Mouse (Mus musculus): ENCODE measurements around the gene Dld. TPM values are rescaled to one million over a fixed set of nuclear protein-coding genes. Genes with fewer than 3 reads are reported as not detected.

Gene Dld
- total and polyA plus RNA-seq, 2 experiments from 2014 or later = 57.5 to 114 TPM

GRCm38 (mm10) chr12:31369118-31369517 lies 17.9 kb upstream of the Dld start:
- H3K36me3 ChIP-seq (ENCODE audit: insufficient read depth) = no peaks in the 10 kb centered on the region
- ATAC-seq = no peak
- no peaks in the 10 kb centered on the region for H3K4me1 ChIP-seq (ENCODE audit: insufficient read depth)
- H3K9me3 ChIP-seq (ENCODE audit: low read length) = no peaks in the 10 kb centered on the region
- no peak overlapping the region for H3K27ac ChIP-seq (ENCODE audit: low read depth, low read length)
- no peak overlapping the region for H3K9ac ChIP-seq
- no peak for DNase-seq
- no peak for TF ChIP-seq CTCF (IDR thresholded peaks at IDR 0.05; ENCODE audit: low read depth)
- H3K27me3 ChIP-seq (ENCODE audit: insufficient read depth, low read length) = no peaks in the 10 kb centered on the region
- H3K4me2 ChIP-seq (ENCODE audit: low read depth) = no peak overlapping the region
- WGBS = 94% methylated on average over 1 of the region's 1 CpGs
- H3K4me3 ChIP-seq (ENCODE audit: low read depth, low read length) = no peak overlapping the region

- H3K4me1 ChIP-seq (ENCODE audit: insufficient read depth) = no peaks in the 10 kb centered on the region
These were observed 16.5 kb upstream of the Dld start for GRCm38 (mm10) chr12:31367721-31368120.

GRCm38 (mm10) chr12:31366428-31366827 lies 15.2 kb upstream of the Dld start:
- 40% methylated on average over 3 of the region's 3 CpGs for WGBS
- H3K4me1 ChIP-seq (ENCODE audit: insufficient read depth) = no peaks in the 10 kb centered on the region
- H3K9ac ChIP-seq = no peak overlapping the region
- ATAC-seq = no peak
- no peak for DNase-seq
- H3K36me3 ChIP-seq (ENCODE audit: insufficient read depth) = no peaks in the 10 kb centered on the region
- no peak overlapping the region for H3K4me2 ChIP-seq (ENCODE audit: low read depth)
- no peaks in the 10 kb centered on the region for H3K9me3 ChIP-seq (ENCODE audit: low read length)
- H3K27me3 ChIP-seq (ENCODE audit: insufficient read depth, low read length) = no peaks in the 10 kb centered on the region
- no peak for TF ChIP-seq CTCF (IDR thresholded peaks at IDR 0.05; ENCODE audit: low read depth)
- H3K27ac ChIP-seq (ENCODE audit: low read depth, low read length) = no peak overlapping the region
- no peak overlapping the region for H3K4me3 ChIP-seq (ENCODE audit: low read depth, low read length)

More at GRCm38 (mm10) chr12:31367721-31368120, 16.5 kb upstream of the Dld start:
- WGBS = 79% methylated on average over 5 of the region's 5 CpGs
- no peaks in the 10 kb centered on the region for H3K27me3 ChIP-seq (ENCODE audit: insufficient read depth, low read length)
- no peak overlapping the region for H3K4me3 ChIP-seq (ENCODE audit: low read depth, low read length)
- no peaks in the 10 kb centered on the region for H3K36me3 ChIP-seq (ENCODE audit: insufficient read depth)
- H3K4me2 ChIP-seq (ENCODE audit: low read depth) = no peak overlapping the region
- no peak overlapping the region for H3K9ac ChIP-seq
- H3K27ac ChIP-seq (ENCODE audit: low read depth, low read length) = no peak overlapping the region
- ATAC-seq (no peak), DNase-seq (no peak)
- no peak for TF ChIP-seq CTCF (IDR thresholded peaks at IDR 0.05; ENCODE audit: low read depth)
- H3K9me3 ChIP-seq (ENCODE audit: low read length) = no peaks in the 10 kb centered on the region

- no peak for ATAC-seq
- no peak overlapping the region; the same call in 1 of the 2 replicates for H3K27ac ChIP-seq (ENCODE audit: low read depth, low read length)
These were observed 886 bp downstream of the Dld start for GRCm38 (mm10) chr12:31350191-31350943.

GRCm38 (mm10) chr12:31333261-31333660 lies 18.0 kb downstream of the Dld start:
- H3K9me3 ChIP-seq (ENCODE audit: low read length) = no peaks in the 10 kb centered on the region
- DNase-seq = no peak
- H3K36me3 ChIP-seq (ENCODE audit: insufficient read depth) = peaks cover 53% of the 10 kb centered on the region
- no peak for ATAC-seq
- no peaks in the 10 kb centered on the region for H3K4me1 ChIP-seq (ENCODE audit: insufficient read depth)
- H3K27ac ChIP-seq (ENCODE audit: low read depth, low read length) = no peak overlapping the region
- H3K4me2 ChIP-seq (ENCODE audit: low read depth) = no peak overlapping the region
- no peak for TF ChIP-seq CTCF (IDR thresholded peaks at IDR 0.05; ENCODE audit: low read depth)
- no peak overlapping the region for H3K9ac ChIP-seq
- WGBS = 94% methylated on average over 1 of the region's 1 CpGs
- H3K27me3 ChIP-seq (ENCODE audit: insufficient read depth, low read length) = no peaks in the 10 kb centered on the region
- H3K4me3 ChIP-seq (ENCODE audit: low read depth, low read length) = no peak overlapping the region

More at GRCm38 (mm10) chr12:31350191-31350943, 886 bp downstream of the Dld start:
- 26% methylated on average over 15 of the region's 15 CpGs for WGBS
- Histone ChIP-seq H3K27me3 (ENCODE audit: insufficient read depth, low read length) (no peaks in the 10 kb centered on the region), H3K36me3 (ENCODE audit: insufficient read depth) (peaks cover 10% of the 10 kb centered on the region; the same call in 1 of the 2 replicates), H3K4me2 (ENCODE audit: low read depth) (peak overlapping the region; percentile 80), H3K4me1 (ENCODE audit: insufficient read depth) (peaks cover 4% of the 10 kb centered on the region), H3K9ac (peak overlapping the region; percentile 91), H3K9me3 (ENCODE audit: low read length) (no peaks in the 10 kb centered on the region), H3K4me3 (ENCODE audit: low read depth, low read length) (peak overlapping the region; percentile 97)
- DNase-seq = no peak
- no peak for TF ChIP-seq CTCF (IDR thresholded peaks at IDR 0.05; ENCODE audit: low read depth)

- Histone ChIP-seq H3K9me3 (ENCODE audit: low read length) (no peaks in the 10 kb centered on the region), H3K27ac (ENCODE audit: low read depth, low read length) (no peak overlapping the region), H3K4me2 (ENCODE audit: low read depth) (no peak overlapping the region), H3K27me3 (ENCODE audit: insufficient read depth, low read length) (no peaks in the 10 kb centered on the region), H3K4me3 (ENCODE audit: low read depth, low read length) (no peak overlapping the region), H3K4me1 (ENCODE audit: insufficient read depth) (no peaks in the 10 kb centered on the region), H3K36me3 (ENCODE audit: insufficient read depth) (peaks cover 15% of the 10 kb centered on the region), H3K9ac (no peak overlapping the region)
- no peak for ATAC-seq
- no peak for DNase-seq
- TF ChIP-seq CTCF (IDR thresholded peaks at IDR 0.05; ENCODE audit: low read depth) = no peak
- 88% methylated on average over 9 of the region's 9 CpGs for WGBS
These were observed 24.1 kb downstream of the Dld start for GRCm38 (mm10) chr12:31327139-31327538.

- WGBS = 88% methylated on average over 9 of the region's 9 CpGs
- no peak overlapping the region for H3K9ac ChIP-seq
- no peak overlapping the region for H3K27ac ChIP-seq (ENCODE audit: low read depth, low read length)
- DNase-seq (no peak), ATAC-seq (no peak)
- no peaks in the 10 kb centered on the region for H3K27me3 ChIP-seq (ENCODE audit: insufficient read depth, low read length)
- no peaks in the 10 kb centered on the region for H3K9me3 ChIP-seq (ENCODE audit: low read length)
- H3K4me3 ChIP-seq (ENCODE audit: low read depth, low read length) = no peak overlapping the region
- peaks cover 8% of the 10 kb centered on the region for H3K36me3 ChIP-seq (ENCODE audit: insufficient read depth)
- H3K4me1 ChIP-seq (ENCODE audit: insufficient read depth) = no peaks in the 10 kb centered on the region
- TF ChIP-seq CTCF (IDR thresholded peaks at IDR 0.05; ENCODE audit: low read depth) = no peak
- no peak overlapping the region for H3K4me2 ChIP-seq (ENCODE audit: low read depth)
These were observed 28.0 kb downstream of the Dld start for GRCm38 (mm10) chr12:31323136-31323695.

Data from forebrain, postnatal 0 days (tissue).